Mouse (Mus musculus): ENCODE results near the gene Slc29a2.
A peak's percentile ranks its signal among the peaks of the same experiment; 100 is the strongest.

- TF ChIP-seq CTCF (IDR thresholded peaks at IDR 0.05; ENCODE audit: low read depth, low read length) (peak; percentile 51), POLR2A (IDR thresholded peaks at IDR 0.05; ENCODE audit: extremely low read depth, insufficient read depth, low read length) (no peak)
Measured at GRCm38 (mm10) chr19:5014961-5015398, 8.7 kb upstream of the Slc29a2 start.

Data from liver, adult 2 months (tissue).